Mouse (Mus musculus) hindbrain, embryonic 10.5 days (tissue): ENCODE data around the gene Map3k7cl. TPM values are rescaled to one million over a fixed set of nuclear protein-coding genes. Genes with fewer than 3 reads are reported as not detected.

Experiments used
- DNase-seq: peaks from one replicate; pipeline ENCODE4 v3.0.0-alpha.2; 2017; ENCODE audit warnings: low spot score
- H3K27ac ChIP-seq: fragments of 300-500 bp; sonication (generic); 2 replicates; pipeline ENCODE4 v1.5.1; 2016; ENCODE audit warnings: mild to moderate bottlenecking, moderate library complexity
- H3K27me3 ChIP-seq: fragments of 300-500 bp; sonication (generic); 2 replicates; pipeline ENCODE4 v1.6.1; 2016; ENCODE audit warnings: mild to moderate bottlenecking; ENCODE audit not compliant: poor library complexity, insufficient read depth, severe bottlenecking
- H3K36me3 ChIP-seq: fragments of 300-500 bp; sonication (generic); 2 replicates; pipeline ENCODE4 v1.6.1; 2016; ENCODE audit warnings: mild to moderate bottlenecking, moderate library complexity
- H3K4me1 ChIP-seq: fragments of 300-500 bp; sonication (generic); replicated peaks from 2 replicates; pipeline ENCODE4 v1.6.1; 2016; ENCODE audit warnings: mild to moderate bottlenecking
- H3K4me3 ChIP-seq: fragments of 300-500 bp; sonication (generic); 2 replicates; pipeline ENCODE4 v1.5.1; 2016; ENCODE audit warnings: mild to moderate bottlenecking, moderate library complexity
- H3K9me3 ChIP-seq: fragments of 300-500 bp; sonication (generic); 2 replicates; pipeline ENCODE4 v1.6.1; 2016; ENCODE audit warnings: mild to moderate bottlenecking, moderate library complexity
- WGBS: fragments of 180-500 bp; shearing (Covaris S2); methylation state at CpG from one replicate; pipeline ENCODE4 v1.1.7; 2016; 5-methylcytosine and 5-hydroxymethylcytosine counted together
- polyA plus RNA-seq: library from polyadenylated mRNA; unstranded; fragments of >200 nt; fragmentation: Nextera tagmentation; extraction: Ambion mirVana; gene quantifications from 2 replicates; pipeline ENCODE4 v1.2.1, GENCODE M21; 2016

Map3k7cl gene
- not detected in 2 replicates for polyA plus RNA-seq

DNA sequence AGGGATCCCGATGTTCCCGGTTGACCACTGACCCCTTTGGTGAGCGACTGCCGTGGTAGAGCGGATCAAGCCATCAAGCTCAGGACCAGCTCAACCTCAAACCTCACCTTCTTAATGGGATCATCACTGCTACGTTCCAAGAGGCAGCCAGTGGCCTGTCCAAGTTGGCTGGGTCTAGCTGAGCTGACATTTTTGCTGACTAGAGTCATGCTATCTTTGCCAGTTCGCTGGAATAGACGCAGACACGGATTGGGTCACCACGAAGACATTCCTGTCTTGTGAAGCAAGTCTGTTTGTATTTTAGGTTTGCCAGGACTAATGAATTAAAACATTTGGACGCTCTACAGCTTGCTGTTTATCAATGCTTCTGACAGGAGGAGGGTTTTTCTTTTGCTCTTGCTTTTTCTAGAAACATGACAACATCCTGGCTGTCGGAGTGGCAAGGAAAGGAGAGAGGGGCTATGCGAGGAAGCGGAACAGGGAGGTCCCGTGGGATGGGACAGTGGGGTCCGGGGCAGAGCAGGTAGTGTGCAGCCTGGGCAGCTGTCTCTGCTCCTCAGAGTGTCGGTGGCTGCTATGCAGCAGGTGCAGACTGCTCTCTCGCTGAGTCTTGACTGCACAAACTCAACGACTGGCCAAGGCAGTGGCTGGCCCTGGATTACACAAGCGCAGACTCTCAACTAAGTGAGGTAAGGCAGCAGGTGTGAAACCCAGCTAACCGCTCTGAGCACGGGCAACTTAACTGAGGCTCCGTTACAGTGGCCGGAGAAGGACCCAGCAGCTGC, at the start of gene Map3k7cl:
Gene Map3k7cl, plus strand, starts transcription at position 424 of the 785 bp plus-strand sequence.
- Histone ChIP-seq H3K27me3 (no peaks in the 10 kb centered on the region), H3K9me3 (no peaks in the 10 kb centered on the region), H3K36me3 (no peaks in the 10 kb centered on the region), H3K4me3 (no peak within 1 kb of the TSS), H3K4me1 (0 out of 2 replicates have a peak, but pooled peaks cover 6% of the 10 kb centered on the region), H3K27ac (no peak within 1 kb of the TSS)
- 81% methylated on average over 24 of the region's 24 CpGs for WGBS
- no peak for DNase-seq

DNA sequence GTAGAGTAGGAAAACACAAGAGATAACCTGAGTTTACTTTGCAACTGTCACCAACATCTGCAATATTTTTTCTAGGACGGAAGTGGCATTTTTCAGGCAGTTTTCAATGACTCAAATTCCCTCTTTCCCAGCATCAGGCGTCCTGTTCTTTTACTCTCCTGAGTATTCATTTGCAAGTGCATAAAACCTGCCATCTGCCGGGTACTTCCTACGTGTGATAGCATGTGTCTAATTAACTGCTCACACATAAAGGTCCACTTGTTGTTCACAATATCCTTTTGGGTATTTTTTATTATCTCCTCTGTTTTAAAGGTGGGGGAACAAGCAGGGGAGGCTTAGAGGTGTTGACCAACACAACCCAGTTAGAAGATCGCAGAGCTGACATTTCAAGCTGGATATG, 41.4 kb upstream of the Map3k7cl start:
- DNase-seq = no peak
- no peaks in the 10 kb centered on the region for H3K27me3 ChIP-seq
- 76% methylated on average over 5 of the region's 5 CpGs for WGBS
- H3K27ac ChIP-seq = no peak overlapping the region
- H3K36me3 ChIP-seq = no peaks in the 10 kb centered on the region
- H3K4me1 ChIP-seq = peaks cover 4% of the 10 kb centered on the region; the same call in 1 of the 2 replicates
- no peak overlapping the region for H3K4me3 ChIP-seq
- H3K9me3 ChIP-seq = no peaks in the 10 kb centered on the region

DNA sequence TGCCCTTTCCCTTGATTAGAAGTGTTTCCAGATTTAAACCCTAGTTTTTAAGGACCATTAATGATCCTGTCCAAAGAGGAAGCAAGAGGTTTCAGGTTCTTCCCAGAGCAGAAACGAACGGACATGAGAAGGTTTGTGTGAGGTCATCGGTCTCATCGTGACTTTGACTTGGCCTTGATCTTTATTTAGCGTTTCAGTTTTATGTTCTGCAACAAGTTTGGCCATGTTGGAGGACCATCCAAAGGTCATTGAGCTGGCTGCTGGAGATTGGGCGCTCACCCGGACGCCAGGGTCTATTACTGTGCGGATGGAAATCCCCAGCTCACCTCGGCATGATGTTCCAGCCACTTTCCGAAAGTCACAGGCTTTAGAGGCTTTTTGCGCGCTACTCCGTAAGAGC, 40.8 kb upstream of the Map3k7cl start:
- Histone ChIP-seq H3K27me3 (no peaks in the 10 kb centered on the region), H3K9me3 (no peaks in the 10 kb centered on the region), H3K4me1 (peaks cover 3% of the 10 kb centered on the region; the same call in 1 of the 2 replicates), H3K36me3 (no peaks in the 10 kb centered on the region), H3K27ac (no peak overlapping the region), H3K4me3 (no peak overlapping the region)
- WGBS = 95% methylated on average over 14 of the region's 14 CpGs
- no peak for DNase-seq

DNA sequence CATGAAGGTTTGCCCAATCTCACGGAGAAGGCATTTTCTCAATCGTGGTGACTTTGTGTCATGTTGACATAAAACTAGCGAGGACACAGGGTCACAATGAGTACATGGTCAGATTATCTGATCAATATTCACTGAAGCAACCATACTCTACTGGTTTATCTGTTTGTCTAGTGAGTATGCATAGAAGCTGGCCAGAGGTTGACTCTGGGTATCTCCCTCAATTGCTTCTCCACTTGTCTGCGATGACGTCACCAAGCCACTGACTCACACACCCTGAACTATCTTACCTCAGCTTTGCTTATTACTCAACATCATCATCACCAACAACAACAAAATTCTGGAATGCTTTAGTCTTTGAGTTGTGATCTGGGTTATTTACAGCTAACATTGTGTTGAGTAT, 28.9 kb upstream of the Map3k7cl start:
- no peaks in the 10 kb centered on the region for H3K9me3 ChIP-seq
- H3K36me3 ChIP-seq = no peaks in the 10 kb centered on the region
- H3K4me3 ChIP-seq = no peak overlapping the region
- DNase-seq = no peak
- no peak overlapping the region for H3K27ac ChIP-seq
- H3K4me1 ChIP-seq = peaks cover 2% of the 10 kb centered on the region; the same call in 1 of the 2 replicates
- no peaks in the 10 kb centered on the region for H3K27me3 ChIP-seq
- 88% methylated on average over 5 of the region's 5 CpGs for whole genome bisulfite sequencing

DNA sequence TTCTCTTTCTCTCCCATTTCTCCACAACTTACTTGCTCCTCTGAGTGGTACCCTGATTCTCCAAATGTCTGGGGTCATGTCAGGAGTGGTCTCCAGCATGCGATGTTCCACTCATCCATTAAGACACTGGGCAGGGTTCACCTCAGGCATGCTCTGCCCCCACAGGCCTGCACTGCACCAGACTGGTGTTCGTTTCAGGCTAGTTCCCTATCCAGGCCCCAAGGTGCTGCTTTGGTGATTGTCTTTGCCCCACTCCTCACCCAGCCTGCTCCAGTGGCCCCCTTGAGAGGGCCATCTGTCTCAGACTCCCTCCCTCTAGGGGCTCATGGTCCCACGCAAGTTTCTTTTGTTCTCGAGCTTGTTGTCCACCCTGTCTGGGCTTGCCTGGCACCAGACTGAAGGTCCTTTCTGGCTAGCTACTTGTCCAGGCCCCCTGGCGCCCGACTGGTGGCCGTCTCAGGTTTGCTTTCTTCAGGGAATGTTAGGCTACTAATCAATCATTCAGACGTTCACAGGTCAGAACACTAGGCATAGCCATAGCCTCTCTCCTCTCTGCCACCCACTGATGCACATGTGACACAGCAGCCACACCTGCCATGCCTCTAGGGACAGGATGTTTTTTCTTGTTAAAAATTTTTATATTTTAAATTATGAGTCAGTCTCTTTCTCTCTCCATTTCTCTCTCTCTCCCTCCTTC, 25.4 kb upstream of the Map3k7cl start:
- 0 out of 2 replicates have a peak overlapping the region, but pooled peaks have one; percentile 40 for H3K27ac ChIP-seq
- H3K4me1 ChIP-seq = peaks cover 2% of the 10 kb centered on the region; the same call in 1 of the 2 replicates
- no peaks in the 10 kb centered on the region for H3K36me3 ChIP-seq
- no peaks in the 10 kb centered on the region for H3K27me3 ChIP-seq
- 69% methylated on average over 8 of the region's 8 CpGs for WGBS
- H3K9me3 ChIP-seq = no peaks in the 10 kb centered on the region
- H3K4me3 ChIP-seq = no peak overlapping the region
- DNase-seq = no peak

DNA sequence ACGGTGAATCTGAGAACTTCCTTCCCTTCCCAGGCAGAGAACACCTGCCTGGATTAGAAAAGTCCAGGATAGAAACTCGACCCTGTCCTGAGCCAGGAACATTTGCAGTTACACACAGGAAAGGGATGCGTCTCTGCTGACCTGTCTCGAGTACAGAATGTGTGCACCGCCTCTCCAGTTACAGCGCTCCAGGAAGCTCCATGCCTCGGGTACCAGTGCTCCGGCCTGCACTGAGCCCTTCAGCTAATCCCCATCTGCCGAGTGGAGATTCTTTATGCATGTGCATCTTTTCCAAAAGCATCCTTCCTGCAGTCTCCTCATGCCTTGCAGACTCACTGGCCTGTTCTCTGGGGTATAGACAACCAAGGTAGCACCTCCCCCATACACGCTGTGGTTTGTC, 24.4 kb upstream of the Map3k7cl start:
- Histone ChIP-seq H3K27ac (no peak overlapping the region), H3K4me3 (no peak overlapping the region), H3K4me1 (peaks cover 2% of the 10 kb centered on the region; the same call in 1 of the 2 replicates), H3K36me3 (no peaks in the 10 kb centered on the region), H3K9me3 (no peaks in the 10 kb centered on the region), H3K27me3 (no peaks in the 10 kb centered on the region)
- WGBS = 71% methylated on average over 10 of the region's 10 CpGs
- DNase-seq = no peak

DNA sequence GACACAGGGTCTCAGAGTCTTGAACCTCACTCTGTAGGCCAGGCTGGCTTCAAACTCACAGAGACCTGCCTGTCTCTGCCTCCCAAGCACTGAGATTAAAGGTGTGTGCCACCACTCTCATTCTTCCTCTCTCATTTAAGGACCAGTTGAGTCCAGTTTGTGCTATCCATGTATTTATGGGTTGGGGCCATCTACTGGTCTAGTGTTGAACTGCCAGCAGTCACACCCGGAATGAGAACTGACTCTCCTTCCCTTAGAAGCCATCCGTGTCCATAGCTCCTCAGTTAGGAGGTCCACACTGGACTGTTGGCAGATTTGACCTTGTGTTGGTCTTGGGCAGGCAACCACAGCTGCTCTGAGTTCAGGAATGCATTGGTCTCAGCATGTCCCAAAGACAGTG, 4.8 kb upstream of the Map3k7cl start:
- H3K27ac ChIP-seq = no peak overlapping the region
- WGBS = 65% methylated on average over 2 of the region's 2 CpGs
- H3K4me3 ChIP-seq = no peak overlapping the region
- no peaks in the 10 kb centered on the region for H3K9me3 ChIP-seq
- 0 out of 2 replicates have a peak, but pooled peaks cover 3% of the 10 kb centered on the region for H3K4me1 ChIP-seq
- H3K27me3 ChIP-seq = no peaks in the 10 kb centered on the region
- no peak for DNase-seq
- no peaks in the 10 kb centered on the region for H3K36me3 ChIP-seq

DNA sequence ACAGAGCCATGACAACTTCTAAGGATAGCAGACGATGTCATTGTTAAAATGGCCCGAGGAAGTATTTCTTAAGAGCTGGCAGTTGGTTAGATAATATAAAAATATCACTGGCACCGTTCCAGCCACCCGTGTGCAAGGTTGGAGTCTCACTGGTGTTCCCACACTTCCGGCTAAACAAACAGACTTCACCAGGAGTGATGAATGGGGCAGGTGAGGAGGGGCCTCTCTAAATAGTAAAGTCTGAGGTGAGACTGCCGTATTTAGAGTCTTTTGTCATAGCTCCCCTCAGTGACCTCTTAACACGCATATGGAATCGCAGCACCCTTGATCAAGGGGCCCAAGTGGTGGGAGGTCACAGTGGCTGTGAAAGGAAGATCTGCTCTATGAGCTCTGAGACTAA, 3.2 kb downstream of the Map3k7cl start:
- DNase-seq = no peak
- no peak overlapping the region for H3K4me3 ChIP-seq
- H3K9me3 ChIP-seq = no peaks in the 10 kb centered on the region
- no peaks in the 10 kb centered on the region for H3K36me3 ChIP-seq
- no peaks in the 10 kb centered on the region for H3K27me3 ChIP-seq
- H3K4me1 ChIP-seq = 0 out of 2 replicates have a peak, but pooled peaks cover 6% of the 10 kb centered on the region
- WGBS = 75% methylated on average over 8 of the region's 8 CpGs
- no peak overlapping the region for H3K27ac ChIP-seq

DNA sequence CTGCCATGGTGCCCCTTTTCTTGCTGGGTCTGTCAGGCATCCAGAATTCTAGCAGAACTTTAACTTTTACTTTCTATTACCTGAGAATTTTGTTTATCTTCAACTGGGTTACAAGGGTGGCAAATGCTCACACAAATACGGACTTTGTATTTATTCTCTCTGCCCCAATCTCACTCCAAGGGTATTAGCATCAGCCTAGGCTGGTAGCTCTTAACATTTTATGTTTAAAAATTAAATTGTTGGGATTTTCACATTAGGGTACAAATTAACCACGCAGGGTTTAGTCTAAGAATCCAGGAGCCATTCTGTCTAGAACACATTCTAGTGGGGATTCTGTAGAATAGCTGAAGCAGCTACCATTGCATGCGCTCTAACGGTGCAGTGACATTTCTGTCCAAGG, 8.4 kb downstream of the Map3k7cl start:
- WGBS = 88% methylated on average over 4 of the region's 4 CpGs
- no peak overlapping the region for H3K27ac ChIP-seq
- no peak for DNase-seq
- H3K4me3 ChIP-seq = no peak overlapping the region
- H3K27me3 ChIP-seq = no peaks in the 10 kb centered on the region
- no peaks in the 10 kb centered on the region for H3K4me1 ChIP-seq
- H3K9me3 ChIP-seq = no peaks in the 10 kb centered on the region
- no peaks in the 10 kb centered on the region for H3K36me3 ChIP-seq

DNA sequence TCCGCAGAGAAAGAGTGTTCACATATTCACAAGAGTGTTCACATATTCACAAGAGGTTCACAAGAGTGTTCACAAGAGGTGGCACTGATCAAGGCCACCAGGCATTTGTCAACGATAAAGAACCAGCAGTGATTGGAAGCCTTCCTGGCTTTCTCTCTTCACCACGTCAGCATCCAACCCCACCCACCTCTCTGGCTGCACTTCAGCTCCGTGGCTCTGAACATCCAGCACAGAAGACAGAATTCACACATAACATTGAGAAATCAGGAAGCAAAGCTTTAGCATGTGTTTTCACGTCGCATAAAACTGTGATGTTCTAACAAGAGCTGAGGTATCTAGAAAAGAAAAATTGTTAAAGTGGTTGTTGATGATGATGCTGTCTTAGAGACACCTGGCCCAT, 10.4 kb downstream of the Map3k7cl start:
- H3K9me3 ChIP-seq = no peaks in the 10 kb centered on the region
- WGBS = 86% methylated on average over 6 of the region's 6 CpGs
- no peaks in the 10 kb centered on the region for H3K36me3 ChIP-seq
- H3K4me3 ChIP-seq = no peak overlapping the region
- no peak overlapping the region for H3K27ac ChIP-seq
- H3K4me1 ChIP-seq = no peaks in the 10 kb centered on the region
- no peaks in the 10 kb centered on the region for H3K27me3 ChIP-seq
- no peak for DNase-seq

DNA sequence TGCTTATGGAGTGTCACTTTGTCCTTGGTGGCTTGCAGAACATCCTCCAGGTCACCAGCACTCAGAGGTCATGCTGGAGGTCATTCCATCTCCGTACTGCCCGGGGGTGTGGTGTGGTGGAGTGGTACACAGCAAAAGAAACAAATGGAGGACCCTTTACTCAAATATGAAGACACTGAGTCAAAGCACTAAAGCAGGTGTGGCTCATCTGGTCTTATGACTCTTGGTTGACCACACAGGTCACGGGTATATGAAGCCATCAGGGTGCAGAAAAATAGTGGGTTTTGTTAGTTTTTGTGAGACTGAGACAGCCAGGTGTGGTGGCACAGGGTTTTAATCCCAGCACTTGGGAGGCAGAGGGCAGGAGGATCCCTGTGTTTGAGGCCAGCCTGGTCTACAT, 11.4 kb downstream of the Map3k7cl start:
- no peak overlapping the region for H3K4me3 ChIP-seq
- WGBS = 81% methylated on average over 3 of the region's 3 CpGs
- H3K27me3 ChIP-seq = no peaks in the 10 kb centered on the region
- no peak overlapping the region for H3K27ac ChIP-seq
- H3K36me3 ChIP-seq = no peaks in the 10 kb centered on the region
- H3K9me3 ChIP-seq = no peaks in the 10 kb centered on the region
- no peak for DNase-seq
- H3K4me1 ChIP-seq = no peaks in the 10 kb centered on the region

DNA sequence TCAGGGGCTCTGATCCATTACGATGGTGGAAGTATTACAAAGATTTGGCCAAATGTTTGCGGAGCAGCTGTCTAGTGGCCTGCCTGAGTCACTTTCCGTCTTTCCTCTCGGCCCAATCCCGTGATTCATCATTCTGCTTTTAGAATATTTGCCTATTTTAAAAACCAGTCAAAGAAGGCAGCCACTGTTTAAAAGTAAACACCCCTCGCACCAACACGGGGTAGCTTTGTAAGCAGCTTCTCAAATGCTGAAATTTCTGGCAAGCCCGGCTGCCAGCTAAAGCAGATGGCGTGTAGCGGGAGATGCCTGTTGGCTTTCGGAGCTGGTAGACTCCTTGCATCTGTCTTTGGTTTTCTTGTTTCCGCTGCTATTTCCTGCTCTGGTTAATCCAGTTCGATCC, 14.4 kb downstream of the Map3k7cl start:
- H3K4me1 ChIP-seq = no peaks in the 10 kb centered on the region
- H3K4me3 ChIP-seq = no peak overlapping the region
- no peaks in the 10 kb centered on the region for H3K27me3 ChIP-seq
- no peaks in the 10 kb centered on the region for H3K36me3 ChIP-seq
- H3K27ac ChIP-seq = no peak overlapping the region
- no peaks in the 10 kb centered on the region for H3K9me3 ChIP-seq
- no peak for DNase-seq
- WGBS = 91% methylated on average over 13 of the region's 13 CpGs

DNA sequence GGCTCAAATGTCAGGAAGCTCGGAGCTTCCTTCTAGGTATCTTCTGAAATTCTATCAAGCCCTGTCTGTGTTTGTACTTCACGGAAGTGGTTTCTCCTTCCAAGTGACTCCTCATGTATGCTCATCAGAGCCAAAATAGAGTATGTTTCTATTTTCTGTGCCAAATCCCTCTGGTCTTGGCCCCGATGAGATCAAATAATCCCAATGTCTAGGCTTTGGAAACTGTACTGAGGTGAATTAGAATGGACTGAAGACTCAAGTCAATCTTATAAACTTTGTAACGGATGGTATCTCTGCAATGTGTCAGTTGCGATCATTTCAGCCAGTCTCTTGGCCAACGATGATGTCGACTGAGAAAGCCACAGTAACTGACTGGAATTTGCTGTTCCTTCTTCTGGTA, 15.1 kb downstream of the Map3k7cl start:
- Histone ChIP-seq H3K27ac (no peak overlapping the region), H3K9me3 (no peaks in the 10 kb centered on the region), H3K4me1 (no peaks in the 10 kb centered on the region), H3K27me3 (no peaks in the 10 kb centered on the region), H3K4me3 (no peak overlapping the region), H3K36me3 (no peaks in the 10 kb centered on the region)
- no peak for DNase-seq
- 92% methylated on average over 7 of the region's 7 CpGs for WGBS
